Mouse (Mus musculus): ENCODE data around the gene Ripk3.

GRCm38 (mm10) chr14:55787731-55788130 is 934 bp downstream of the Ripk3 start:
- TF ChIP-seq POLR2A (IDR thresholded peaks at IDR 0.05; ENCODE audit: borderline replicate concordance, control insufficient read depth, low read depth, low read length) (no peak), CTCF (IDR thresholded peaks at IDR 0.05; ENCODE audit: control insufficient read depth, insufficient read depth, low read length) (no peak)
